Mouse (Mus musculus): ENCODE measurements around the gene Abr.

Gene Abr

GRCm38 (mm10) chr11:76623206-76623961 lies 1.3 kb upstream of the Abr start:
- no peak for DNase-seq (ENCODE audit: low read depth, low spot score)

DNA sequence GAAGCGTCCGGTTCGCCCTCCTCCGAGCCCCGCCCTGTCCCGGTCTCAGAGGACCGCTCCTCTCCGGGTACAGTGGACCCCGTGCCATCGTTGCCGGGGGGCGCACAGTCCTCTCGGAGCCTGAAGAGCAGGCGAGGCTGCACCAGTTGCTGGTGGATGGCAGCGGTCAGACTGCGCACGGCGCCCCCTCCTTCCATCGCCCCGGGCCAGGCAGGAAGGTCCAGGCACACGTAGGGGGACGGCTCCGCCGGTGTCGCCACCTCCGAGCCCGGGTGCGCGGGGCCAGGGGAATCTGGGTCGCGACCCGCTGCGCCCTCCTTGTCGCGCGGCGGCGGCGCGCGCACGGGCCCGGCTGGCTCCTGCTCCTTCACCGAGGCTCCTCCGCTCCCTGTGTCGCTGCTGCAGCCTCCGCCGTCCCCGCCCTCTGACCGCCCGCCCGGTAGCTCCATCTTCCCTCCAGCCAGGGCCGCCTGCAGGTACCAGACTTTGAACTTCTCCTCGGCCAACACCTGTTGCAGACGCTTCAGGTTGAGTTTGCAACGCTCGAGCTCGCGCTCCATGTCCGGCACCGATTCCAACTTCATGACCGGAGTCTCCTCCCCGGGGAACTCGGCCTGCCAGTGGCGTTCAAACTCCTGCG lies 572 bp upstream of the Abr start:
- DNase-seq (ENCODE audit: low read depth, low spot score): no peak

DNA sequence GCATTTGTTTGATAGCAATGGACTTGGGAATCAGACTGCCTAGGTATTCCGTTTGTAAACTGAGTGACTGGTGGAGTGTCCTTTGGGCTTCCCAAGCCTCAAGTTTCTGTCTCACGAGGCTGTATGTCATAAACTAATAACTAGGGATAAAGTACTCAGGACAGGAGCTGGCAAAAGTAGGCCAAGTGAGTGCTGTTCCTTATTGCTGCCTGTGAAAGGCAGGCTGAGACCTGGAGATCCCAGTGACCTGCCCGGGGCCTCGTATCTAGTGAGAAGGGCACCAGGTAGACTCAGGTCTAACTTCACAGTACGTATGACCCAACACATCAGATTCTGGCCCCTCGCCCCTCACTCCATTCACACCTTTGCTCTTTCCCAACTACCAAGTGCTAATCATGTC lies 4.0 kb downstream of the Abr start:
- no peak for DNase-seq (ENCODE audit: low read depth, low spot score)

- DNase-seq (ENCODE audit: low read depth, low spot score): no peak
These were observed 7.9 kb downstream of the Abr start for GRCm38 (mm10) chr11:76614246-76614645.

- no peak for DNase-seq (ENCODE audit: low read depth, low spot score)
These were observed 9.4 kb downstream of the Abr start for GRCm38 (mm10) chr11:76612638-76613104.

DNA sequence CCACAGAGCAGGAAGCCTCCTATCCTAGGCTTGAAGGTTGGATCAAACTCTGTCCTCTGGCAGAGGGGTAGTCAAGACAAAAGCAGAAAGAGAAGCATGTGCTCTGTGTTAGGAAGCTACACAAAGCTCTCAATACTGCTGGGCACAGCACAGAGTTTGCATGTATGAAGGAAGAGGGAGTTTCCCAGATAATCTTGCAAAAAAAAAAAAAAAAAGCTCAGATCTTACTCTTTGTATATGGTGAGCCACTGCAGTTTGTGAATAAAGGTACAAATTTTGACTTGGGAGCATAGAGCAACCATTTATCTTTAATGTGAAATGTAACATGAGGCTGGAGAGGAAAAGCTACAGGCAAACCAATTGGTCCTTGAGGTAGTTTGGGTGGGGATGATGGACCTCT lies 11.2 kb downstream of the Abr start:
- no peak for DNase-seq (ENCODE audit: low read depth, low spot score)

- no peak for DNase-seq (ENCODE audit: low read depth, low spot score)
These were observed 15.6 kb downstream of the Abr start for GRCm38 (mm10) chr11:76606521-76606920.

GRCm38 (mm10) chr11:76599219-76599618 lies 22.9 kb downstream of the Abr start:
- DNase-seq (ENCODE audit: low read depth, low spot score): no peak

- DNase-seq (ENCODE audit: low read depth, low spot score): no peak
These were observed 23.4 kb downstream of the Abr start for GRCm38 (mm10) chr11:76598757-76599156.

DNA sequence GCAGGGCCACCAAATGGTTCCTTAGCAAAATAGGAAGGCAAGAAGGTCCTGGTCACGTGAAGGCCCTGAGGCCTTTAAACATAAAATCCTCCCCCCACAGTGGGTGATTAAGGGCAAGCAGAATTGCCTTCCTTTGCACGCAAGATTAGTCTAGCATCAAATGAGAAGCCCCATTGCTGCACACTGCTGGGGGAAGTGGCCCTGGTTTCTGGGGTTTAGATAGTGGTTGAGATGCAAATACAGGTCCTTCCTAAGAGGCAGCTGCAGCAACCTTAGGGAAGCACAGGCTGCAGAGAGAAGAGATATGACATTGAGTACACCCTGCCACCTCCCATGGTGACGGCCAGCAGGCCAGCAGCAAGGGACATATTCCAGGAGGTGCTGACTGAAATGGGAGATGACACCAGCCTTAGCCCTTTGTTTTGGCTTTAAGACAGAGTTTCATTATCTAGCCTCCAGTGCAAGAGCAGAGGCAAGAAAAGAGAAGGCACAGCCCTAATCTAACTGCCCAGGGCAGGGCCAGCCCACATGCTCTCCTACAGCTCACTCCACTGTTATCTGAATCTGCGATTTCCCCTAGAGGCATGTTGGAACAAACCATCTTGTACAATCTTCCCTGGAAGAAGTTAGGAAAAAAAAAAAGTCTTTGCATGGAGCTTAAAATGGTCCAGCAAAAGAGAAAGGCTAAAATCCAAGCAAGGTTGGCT lies 28.3 kb downstream of the Abr start:
- no peak for DNase-seq (ENCODE audit: low read depth, low spot score)

DNA sequence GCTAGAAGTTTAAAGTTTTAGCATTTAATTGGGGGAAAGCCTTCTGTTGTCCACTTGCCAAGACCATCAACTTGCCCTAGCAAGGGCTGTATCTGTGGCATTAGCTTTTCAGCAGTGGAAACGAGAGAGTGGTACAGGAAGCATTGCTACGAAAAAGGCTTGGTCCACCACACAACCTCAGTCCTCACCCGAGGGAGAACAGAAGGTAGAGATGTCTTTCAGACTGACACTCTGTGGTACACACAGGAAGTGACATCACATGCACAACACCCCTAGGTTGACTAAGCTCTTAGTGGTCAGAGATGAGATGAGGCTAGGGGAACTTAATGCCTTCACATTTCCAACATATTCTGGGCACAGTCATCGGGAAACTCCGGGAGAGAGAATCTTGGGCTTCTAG lies 32.4 kb downstream of the Abr start:
- DNase-seq (ENCODE audit: low read depth, low spot score): no peak

GRCm38 (mm10) chr11:76588632-76589485 lies 33.3 kb downstream of the Abr start:
- DNase-seq (ENCODE audit: low read depth, low spot score): no peak

GRCm38 (mm10) chr11:76588032-76588431 lies 34.1 kb downstream of the Abr start:
- peak; percentile 21 for DNase-seq (ENCODE audit: low read depth, low spot score)

DNA sequence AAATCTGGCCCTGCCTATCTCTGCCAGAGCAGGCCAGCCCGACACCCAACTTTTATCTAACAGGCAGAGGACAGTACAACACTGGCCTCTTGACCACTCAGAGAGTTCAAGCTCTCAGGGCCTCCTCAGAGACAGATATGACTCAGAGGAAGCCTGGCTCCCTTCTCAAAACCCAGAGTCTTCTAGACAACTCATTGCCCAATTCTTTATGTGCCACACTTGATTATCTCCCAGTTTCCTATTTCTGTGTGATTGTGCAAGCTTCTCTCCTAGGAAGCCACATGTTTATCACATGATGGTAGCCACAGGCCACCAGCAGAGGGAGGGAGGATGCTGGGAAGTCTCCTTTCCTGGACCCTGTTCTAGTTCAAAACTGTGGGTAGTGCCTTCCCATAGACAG lies 34.8 kb downstream of the Abr start:
- DNase-seq (ENCODE audit: low read depth, low spot score): peak; percentile 27

GRCm38 (mm10) chr11:76586119-76586518 lies 36.0 kb downstream of the Abr start:
- DNase-seq (ENCODE audit: low read depth, low spot score): peak; percentile 24

GRCm38 (mm10) chr11:76577588-76578257 lies 44.4 kb downstream of the Abr start:
- DNase-seq (ENCODE audit: low read depth, low spot score): peak; percentile 74

- no peak for DNase-seq (ENCODE audit: low read depth, low spot score)
These were observed 49.2 kb downstream of the Abr start for GRCm38 (mm10) chr11:76572820-76573385.

- DNase-seq (ENCODE audit: low read depth, low spot score): no peak
These were observed 50.5 kb downstream of the Abr start for GRCm38 (mm10) chr11:76571613-76571929.

GRCm38 (mm10) chr11:76570741-76571612 lies 51.1 kb downstream of the Abr start:
- no peak for DNase-seq (ENCODE audit: low read depth, low spot score)

- no peak for DNase-seq (ENCODE audit: low read depth, low spot score)
These were observed 51.8 kb downstream of the Abr start for GRCm38 (mm10) chr11:76570201-76570731.
